Mouse (Mus musculus): ENCODE results near the gene Trim63.
A peak's percentile ranks its signal among the peaks of the same experiment; 100 is the strongest.
"Not testable (repeated sequence)": the region's sequence is repeated elsewhere in the genome, so short reads cannot be mapped to it uniquely, and the experiment has no call there.

The Trim63 gene

DNA sequence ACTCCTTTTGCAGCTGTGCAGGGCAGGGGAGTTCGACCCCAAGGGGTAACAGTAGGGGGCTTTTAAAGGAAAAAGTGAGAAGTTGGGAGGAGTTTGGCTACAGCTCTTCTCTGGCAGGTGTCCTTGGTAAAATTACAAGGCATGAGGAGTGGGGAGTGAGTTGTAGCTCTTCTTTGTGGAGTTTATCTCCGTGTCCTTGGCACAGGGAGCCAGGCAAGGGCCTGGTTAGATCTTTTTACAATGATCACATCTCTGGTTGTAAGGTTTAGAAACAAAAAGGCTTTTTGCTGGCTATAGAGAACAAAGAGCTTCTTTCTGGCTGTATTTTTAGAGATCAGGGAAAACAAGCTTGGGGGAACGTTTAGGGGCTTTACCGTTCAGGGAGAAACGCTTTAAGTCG is 26.3 kb downstream of the Trim63 start:
- not testable (repeated sequence) for DNase-seq (ENCODE audit: low spot score in 2 of 2)

DNA sequence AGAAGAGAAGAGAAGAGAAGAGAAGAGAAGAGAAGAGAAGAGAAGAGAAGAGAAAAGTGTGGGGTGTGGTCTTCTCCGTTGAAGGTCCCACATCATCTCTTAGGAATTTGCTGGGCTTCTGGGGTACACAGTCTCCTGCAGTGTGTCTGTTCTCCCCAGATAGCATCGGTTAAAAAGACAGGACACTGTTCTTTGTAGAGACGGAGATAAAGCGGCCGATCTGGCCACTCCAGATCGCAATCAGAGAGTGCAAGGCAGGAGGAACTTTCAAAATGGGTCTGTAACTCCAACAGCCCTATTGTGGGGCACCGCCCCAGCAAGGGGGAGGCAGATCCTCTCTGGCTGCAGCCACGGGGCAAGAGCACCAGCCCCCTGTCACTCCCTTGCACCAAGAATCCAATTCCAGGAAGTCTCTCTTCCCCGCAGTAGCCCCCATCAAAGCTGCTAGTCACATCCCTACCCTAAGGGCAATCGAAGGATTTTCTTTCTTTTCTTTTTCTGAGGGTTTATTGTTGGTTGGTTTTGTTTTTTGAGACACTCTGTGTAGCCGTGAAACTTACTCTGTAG is 27.4 kb downstream of the Trim63 start:
- no peak for DNase-seq (ENCODE audit: low spot score in 2 of 2)

DNA sequence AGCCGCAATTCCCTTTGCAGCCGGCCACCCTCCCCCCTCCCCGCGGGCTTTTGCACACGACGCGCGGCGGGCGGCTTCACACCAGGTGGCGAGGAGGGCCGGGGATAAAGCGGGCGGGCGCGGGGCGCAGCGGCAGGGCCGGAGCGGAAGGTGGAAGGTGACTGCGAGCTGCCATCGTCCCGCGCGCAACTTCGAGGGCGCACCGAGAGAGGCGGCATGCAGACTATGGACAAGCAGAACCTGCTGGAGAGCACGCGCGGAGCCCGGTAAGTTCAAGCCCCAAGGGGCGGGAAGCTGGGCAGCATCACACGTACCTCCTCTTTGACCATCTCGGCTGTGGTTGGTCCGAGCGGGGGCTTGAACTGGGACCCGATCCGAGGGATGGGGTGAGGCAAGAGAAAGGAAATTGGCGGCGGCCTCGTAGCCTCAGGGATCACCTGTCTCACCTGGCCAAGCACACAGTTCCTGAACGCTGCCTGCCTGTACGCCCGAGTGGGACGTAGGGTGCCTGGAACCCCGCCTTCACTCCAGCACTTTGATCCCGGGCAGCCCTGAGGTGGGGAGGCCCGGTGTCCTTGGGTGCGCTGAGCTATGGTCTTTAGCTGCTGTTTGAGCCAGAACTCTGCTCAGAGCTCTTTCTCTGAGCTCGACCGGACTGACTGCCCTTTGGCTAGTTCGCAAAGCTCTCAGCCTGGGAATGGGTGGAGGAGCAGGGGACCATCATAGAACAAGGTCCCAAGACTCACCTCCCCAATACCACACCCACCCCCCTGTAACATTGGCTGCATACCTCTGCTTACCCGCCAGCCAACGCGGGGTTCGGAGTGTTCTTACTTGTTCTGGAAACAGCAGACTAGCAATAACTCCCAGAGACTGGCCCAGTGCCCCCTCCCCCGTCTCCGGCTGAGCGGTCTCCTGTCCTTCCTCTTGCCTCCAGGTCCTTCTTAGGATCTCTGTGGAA is 28.4 kb downstream of the Trim63 start, which contains the start of gene Slc30a2:
Slc30a2 (plus strand) TSS at position 111 of the 961 bp plus-strand sequence.
- DNase-seq (ENCODE audit: low spot score in 2 of 2): no peak

DNA sequence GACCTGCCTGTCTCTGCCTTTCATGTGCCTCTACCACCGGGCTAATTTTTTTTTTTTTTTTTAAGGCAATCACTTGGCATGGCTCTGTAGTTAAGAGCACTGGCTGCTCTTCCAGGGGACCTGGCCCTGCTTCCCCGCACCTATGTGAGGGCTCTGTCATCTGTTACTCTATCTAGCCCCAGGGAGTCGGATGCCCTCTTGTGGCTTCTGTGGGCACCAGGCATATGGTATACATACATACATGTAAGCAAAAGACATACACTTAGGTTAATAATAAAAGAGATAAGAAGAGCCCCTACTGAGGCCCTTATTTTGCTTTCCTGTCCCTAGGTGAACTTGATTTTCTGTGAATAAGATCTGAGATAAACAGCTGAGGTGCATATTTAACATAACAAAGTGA is 29.7 kb downstream of the Trim63 start:
- no peak for DNase-seq (ENCODE audit: low spot score in 2 of 2)

DNA sequence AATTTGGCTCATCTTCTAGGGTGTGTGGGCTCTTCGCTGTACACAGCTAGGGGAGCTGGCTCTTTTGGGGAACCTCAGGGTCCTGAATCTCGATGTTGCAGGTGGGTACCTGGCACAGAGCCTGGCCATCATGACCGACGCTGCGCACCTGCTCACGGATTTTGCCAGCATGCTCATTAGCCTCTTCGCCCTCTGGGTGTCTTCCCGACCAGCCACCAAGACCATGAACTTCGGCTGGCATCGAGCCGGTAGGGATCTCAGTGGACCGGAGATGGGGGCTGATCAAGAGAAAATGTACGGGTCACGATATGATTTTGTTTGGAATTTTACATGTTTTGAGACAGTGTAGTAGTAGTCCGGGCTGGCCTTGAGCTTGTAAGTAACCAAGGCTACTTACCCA is 30.9 kb downstream of the Trim63 start:
- DNase-seq (ENCODE audit: low spot score in 2 of 2): no peak

DNA sequence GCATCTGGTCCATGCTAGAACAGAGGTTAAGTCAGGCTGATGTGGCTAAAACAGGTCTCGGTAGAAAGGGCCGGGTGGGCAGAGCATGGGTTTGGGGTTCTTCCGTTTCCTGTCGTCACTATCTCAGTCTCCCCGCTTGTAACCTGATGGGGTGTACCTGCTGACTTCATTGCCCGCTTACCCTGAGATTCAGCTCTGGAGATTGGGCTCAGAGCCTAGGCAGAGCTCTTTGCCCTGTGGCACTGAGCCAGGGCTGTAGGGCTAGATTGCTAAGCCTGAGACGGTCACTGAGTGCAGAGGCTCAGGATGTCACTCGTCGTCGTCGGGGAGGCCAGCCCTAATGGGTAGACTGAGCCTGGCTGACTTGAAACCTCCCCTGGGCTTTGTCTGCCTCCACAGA is 33.2 kb downstream of the Trim63 start:
- DNase-seq (ENCODE audit: low spot score in 2 of 2): no peak

DNA sequence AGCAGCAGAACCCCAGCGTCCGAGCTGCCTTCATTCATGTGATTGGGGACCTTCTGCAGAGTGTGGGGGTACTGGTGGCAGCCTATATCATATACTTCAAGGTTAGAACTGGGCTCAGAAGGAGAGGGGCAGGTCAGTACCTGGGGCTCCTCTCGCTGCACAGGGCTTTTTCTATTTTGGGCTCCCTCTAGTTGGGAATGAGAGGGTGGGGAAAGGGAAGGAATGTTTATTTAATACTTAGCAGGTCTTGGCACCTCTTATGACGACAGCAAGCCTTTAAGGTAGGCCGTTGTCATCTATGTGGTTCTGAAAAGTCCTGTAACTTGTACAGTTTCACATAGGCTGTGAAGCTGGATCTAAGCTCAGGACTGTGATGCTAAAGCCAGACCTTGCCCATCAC is 33.6 kb downstream of the Trim63 start:
- DNase-seq (ENCODE audit: low spot score in 2 of 2): no peak

DNA sequence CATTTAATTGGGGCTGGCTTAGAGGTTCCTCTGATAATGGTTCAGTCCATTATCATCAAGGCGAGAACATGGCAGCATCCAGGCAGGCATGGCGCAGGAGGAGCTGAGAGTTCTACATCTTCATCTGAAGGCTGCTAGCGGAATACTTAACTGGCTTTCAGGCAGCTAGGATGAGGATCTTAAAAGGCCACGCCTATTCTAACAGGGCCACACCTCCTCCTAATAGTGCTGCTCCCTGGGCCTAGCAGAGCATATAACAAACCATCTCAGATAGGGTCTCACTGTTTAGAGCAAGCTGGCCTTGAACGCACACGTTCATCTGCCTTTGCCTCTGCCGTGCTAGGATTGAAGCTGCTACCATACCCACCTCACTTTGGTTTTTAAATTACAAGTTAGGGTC is 34.9 kb downstream of the Trim63 start:
- DNase-seq (ENCODE audit: low spot score in 2 of 2): no peak

DNA sequence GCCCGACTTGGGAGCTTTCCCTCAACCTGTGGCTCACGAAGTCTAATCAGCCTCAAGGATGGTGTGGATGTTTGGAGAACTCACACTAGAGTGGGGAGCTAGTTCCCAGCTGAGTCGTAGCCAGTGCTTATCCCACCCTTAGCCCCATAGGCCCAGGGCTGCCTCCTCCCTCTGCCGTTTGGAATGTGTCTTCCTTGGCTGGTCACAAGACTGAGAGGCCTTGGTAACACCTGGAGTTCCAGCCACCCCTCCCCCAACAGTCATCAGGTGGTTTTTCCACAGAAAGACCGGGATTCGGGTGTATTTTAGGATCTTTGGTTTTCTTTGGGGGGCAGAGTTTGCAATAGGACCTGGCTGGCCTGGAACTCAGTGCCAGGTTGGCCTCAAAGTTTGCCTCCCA is 35.7 kb downstream of the Trim63 start:
- DNase-seq (ENCODE audit: low spot score in 2 of 2): no peak

DNA sequence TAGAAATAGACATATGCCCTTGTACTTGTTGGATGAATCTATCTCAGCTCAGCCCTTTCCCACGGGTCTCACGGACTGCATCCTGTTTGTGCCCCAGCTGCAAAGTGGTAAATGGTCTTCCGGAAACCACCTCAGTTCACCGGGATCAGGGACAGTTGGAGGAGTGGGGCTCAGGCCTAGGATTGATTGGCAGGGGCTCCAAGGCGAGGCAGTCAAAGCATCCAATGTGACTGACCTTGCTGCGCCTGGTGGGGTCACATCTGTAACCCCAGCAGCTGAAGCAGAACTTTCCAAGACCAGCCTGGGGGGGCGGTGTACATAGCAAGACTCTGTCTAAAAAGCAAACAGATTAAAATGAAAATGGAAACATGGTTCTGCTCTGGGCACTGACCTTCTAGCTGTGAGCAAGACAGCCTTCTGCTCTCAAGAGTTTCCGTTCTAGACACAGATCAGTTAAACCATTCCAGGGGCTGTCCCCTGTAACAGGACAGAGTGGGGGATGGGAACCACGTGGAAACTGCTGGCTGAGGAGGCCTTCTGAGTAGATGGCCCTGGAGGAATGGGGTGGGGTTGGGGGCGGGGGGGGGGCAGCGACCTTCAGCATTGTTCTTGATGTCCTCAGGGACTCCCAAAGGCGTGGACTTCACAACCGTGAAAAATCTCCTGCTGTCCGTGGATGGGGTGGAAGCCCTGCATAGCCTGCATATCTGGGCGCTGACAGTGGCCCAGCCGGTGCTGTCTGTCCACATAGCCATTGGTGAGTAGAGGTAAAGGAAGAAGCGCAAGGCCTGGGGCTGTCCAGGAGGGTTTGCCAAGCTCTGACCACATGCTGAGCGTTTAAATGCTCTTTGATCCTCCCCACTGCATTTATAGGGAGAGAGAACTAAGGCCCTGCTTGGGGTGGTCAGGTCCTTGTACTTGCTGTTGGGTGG is 36.7 kb downstream of the Trim63 start:
- no peak for DNase-seq (ENCODE audit: low spot score in 2 of 2)

DNA sequence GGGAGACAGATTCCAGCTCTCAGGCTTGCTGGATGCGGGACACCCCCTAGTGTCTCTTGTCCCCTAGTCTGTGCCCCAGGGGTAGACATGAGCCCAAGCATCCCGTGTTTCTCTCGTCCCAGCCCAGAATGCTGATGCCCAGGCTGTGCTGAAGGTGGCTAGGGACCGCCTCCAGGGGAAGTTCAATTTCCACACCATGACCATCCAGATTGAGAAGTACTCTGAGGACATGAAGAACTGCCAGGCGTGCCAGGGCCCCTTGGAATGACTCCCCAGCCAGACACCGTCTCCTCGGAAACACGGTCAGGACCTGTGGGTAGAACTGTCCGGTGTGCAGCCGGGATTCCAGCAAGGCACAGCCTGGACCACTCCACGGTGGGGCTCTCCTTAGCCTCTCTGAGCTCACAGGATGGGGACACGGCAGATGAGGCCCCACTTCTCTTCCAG is 37.4 kb downstream of the Trim63 start:
- no peak for DNase-seq (ENCODE audit: low spot score in 2 of 2)

DNA sequence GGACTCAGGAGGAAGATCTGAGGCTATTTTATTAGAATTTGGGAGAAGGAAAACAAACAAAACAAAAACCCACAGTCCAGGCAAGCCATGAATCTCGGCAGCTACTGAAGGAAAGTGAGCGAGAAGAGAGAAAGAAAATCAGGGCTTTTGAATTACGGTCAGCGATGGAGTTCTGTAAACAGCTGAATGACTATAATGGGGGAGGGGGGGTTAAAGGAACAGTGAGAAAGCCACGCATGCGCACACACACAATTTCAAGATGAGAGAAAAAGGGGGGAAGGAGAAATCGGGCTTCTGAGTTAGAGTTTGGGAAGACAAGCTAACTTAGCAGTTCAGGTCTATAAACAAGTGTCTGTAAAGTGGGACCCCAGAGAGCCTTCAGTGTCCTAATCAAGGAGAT is 38.0 kb downstream of the Trim63 start:
- no peak for DNase-seq (ENCODE audit: low spot score in 2 of 2)

DNA sequence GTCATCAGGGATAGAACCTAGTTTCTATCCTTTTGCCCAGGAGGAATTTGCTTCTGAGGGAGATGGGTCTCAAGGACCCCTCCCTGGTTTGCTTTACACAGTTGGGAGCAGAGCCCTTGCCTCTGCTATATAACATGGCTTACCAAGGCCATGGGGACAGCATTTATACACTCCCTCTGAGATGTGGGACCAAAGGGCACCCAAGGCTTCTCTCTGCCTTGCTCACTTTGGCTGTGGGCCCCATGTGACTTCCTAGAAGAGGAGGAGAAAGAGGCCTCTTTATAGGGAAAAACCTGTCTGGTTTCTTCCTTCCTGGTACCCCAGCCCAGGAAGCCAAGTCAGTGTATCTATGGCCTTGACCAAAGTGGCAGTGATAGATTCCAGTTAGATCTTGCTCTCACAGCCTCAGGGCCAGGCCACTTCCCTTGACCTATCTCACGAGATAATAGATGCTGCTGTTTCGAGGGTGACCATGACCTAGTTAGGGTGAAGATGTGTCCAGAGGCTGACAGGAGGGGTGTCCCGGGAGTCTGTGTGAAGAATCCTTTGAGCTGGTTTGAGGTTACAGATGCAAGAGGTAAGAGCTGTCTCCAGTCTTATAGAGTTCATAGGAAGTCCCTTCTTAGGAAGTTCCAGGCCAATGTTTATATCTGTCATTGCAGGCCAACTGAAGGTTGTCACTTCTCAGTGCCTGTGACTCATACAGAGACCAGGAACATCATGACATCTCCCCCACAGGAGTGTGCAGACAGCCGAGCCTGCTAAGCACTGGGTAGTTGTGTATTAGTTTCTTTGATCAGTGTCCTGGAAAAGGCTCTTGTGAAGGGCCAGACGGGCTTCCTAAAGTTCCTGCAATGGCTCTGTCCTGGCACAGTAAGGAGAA is 38.8 kb downstream of the Trim63 start:
- DNase-seq (ENCODE audit: low spot score in 2 of 2): no peak

DNA sequence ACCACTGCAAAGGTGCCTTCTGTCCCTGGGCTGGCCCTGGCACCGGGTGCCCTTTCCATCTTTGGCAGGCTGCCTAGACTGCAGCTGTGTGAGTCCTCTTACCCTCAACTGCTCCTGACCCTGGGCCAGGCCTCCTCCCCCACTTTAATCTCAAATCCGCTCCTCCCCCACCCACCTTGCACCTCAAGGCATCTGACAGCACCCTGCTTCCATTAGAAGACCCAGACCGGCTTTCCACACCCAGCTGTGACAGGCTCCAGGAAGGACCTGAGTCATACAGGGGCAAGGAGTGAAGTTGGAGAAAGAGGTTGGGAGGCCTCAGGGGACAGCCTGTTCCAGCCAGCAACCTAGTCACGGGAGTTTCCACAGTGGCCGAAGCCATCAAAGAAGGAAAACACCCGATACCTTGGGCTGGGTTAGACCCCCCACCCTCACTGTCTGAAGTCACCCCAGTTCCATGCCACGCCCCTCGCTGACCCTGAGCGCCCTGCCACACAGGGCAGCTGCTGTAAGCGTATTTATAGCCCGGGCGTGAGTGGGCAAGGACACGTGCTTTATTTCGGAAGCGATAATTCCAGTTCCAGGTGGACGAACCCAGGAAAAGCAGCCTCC is 41.0 kb downstream of the Trim63 start:
- no peak for DNase-seq (ENCODE audit: low spot score in 2 of 2)

DNA sequence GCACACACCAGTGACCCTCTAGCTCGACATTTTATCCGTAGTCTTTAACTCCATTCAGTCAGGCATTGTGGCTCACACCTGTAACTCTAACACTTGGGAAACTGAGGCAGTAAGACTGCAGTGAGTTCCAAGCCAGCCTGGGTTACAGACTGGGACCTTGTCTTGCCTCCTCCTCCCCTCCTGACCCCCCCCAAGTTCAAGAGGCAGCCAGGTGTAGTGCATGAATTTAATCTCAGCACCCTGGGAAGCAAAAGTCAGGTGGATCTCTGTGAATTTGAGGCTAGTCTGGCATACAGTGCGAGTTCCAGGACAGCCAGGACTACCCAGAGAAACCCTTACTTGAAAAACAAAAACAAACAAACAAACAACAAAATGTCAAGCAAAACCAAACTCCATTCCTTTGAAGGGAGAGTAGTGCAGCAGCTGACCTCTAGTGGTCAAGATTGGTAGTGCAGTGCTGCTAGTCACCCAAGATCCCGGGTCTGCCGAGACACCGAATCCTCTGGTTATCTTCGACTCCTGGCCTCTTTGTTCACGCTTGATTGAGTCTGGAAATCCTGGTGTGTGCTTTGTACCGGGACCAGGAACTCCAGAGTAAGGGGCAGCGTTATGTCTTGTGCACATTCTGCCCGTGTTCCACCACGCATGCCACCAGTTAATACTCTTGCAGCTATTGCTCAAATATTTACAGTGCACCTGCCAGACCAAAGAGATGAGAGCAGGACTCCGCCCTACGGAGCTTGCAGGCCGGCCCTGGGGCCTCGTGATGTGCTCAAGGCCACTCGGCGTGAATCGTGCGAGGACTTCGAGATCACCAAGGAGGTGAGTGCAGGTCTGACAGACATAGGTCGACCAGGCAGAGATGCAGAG is 41.9 kb downstream of the Trim63 start:
- peak; percentile 89 to 90 for DNase-seq (ENCODE audit: low spot score in 2 of 2)

DNA sequence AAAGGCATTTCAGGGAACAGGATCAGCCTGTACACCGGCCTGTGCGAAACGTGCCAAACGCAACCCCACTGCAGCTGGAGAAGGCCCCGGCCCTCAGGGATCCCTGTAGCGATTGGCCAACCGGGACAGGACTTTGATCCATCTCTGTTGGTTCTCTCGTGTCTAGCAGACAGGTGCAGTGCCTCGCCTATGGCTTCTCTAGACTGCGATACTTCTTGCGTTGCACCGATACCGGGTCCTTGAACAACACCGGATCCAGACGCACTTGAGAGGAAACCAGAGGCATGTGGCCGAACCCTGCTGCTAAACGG is 42.5 kb downstream of the Trim63 start:
- DNase-seq (ENCODE audit: low spot score in 2 of 2): no peak

DNA sequence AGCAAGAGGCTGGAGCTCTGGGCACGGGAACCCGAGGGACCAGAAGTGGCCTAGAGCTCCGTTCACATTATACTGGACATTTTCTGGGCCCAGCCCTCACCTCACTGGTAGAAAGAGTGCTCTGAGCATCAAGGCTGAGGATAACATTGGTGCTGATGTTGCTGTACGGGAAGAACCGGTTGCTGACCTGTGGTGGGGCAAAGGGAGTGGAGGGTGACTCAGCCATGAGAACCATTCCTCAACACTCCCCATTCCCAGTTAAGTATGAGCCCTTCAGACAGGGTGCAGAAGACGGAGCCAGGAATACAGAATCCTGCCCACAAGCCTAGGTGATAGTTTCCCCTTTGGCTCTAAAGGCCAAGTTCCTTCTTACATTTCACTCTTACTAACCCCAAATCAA is 44.7 kb downstream of the Trim63 start:
- DNase-seq (ENCODE audit: low spot score in 2 of 2): no peak

DNA sequence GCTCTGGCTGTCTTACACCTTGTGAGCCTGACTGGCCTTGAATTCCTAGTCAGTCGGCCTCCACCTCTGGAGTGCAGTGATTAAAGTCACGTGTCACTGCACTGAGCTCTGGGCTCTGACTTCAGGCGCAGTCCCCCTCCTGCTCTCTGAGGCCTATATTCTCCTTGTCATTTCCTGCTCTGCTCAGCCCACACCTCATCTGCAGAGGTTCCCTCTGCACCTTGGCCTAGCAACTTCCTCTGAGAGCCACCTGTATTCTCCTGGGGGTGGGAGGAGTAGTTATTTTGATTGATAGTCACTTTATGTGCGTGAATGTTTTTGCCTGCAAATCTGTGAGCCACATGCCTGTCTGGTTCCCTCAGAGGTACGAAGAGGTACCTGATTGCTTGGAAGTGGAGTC is 46.3 kb downstream of the Trim63 start:
- no peak for DNase-seq (ENCODE audit: low spot score in 2 of 2)

DNA sequence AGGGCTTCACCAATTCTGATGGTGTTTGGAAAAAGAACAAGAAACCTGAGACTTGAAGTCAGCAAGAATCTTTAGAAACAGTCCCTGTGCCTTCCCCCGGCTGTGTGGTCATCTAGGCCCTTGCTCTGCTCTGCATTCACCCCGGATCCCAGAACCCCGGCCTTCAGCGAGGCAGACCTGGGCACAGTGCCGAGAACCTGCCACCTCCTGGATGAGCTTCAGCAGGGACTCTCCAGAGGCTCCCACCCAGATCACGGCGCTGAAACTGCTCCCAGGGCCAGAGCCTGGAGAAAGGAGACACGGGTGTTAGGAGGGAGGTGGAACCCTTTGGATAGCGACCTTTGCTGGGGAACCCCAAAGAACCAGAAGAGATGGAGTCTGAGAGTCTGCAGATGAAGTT is 47.2 kb downstream of the Trim63 start:
- no peak for DNase-seq (ENCODE audit: low spot score in 2 of 2)

DNA sequence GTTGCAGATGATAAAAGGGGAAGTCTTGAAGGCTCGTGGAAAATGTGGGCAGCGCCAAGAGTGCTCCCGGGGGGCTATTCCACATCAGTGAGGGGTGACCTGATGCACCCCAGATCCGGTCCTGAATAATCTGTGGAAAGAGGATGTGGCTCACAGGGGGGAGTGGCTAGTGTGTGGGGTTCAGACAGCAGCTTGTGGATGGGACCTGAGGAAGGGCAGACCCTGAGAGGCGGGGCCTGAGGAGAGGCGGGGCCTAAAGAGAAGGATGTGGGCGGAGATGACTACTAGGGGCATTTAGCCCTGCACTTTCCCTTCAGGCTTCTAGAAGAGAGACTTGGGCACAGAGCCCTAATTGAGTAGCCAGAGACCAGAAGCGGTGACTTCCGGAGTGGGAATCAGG is 47.7 kb downstream of the Trim63 start:
- DNase-seq (ENCODE audit: low spot score in 2 of 2): no peak
